Mouse (Mus musculus) cortical plate, adult 2 months (tissue): ENCODE results near the gene Bcl11a. TPM values are rescaled to one million over a fixed set of nuclear protein-coding genes. Genes with fewer than 3 reads are reported as not detected.

ENCODE experiments used
- H3K27ac ChIP-seq: fragments of 200-500 bp; 2 replicates; pipeline ENCODE4 v1.5.1; 2012; ENCODE audit warnings: low read length, control low read depth, inconsistent platforms; ENCODE audit not compliant: insufficient read depth
- H3K4me1 ChIP-seq: fragments of 200-500 bp; 2 replicates; pipeline ENCODE4 v1.6.1; 2011; ENCODE audit warnings: low read length; ENCODE audit not compliant: control insufficient read depth, insufficient read depth
- H3K4me3 ChIP-seq: fragments of 200-500 bp; 2 replicates; pipeline ENCODE4 v1.5.1; 2011; ENCODE audit warnings: mild to moderate bottlenecking, low read length, control low read depth; ENCODE audit not compliant: insufficient read depth
- CTCF ChIP-seq: fragments of 200-500 bp; IDR thresholded peaks from 2 replicates; pipeline ENCODE4 v1.5.1; 2011; ENCODE audit warnings: mild to moderate bottlenecking, control low read depth, low read length; ENCODE audit not compliant: insufficient read depth; ENCODE audit errors: extremely low read depth
- POLR2A ChIP-seq: fragments of 200-500 bp; IDR thresholded peaks from 2 replicates; pipeline ENCODE4 v1.6.1; 2011; ENCODE audit warnings: mild to moderate bottlenecking, low read length, control low read depth; ENCODE audit not compliant: insufficient read depth; ENCODE audit errors: extremely low read depth
- polyA plus RNA-seq: library from polyadenylated mRNA; depleted of rRNA; stranded (reverse); fragments of >200 nt; gene quantifications from 2 replicates; pipeline ENCODE4 v1.2.3, GENCODE M21; 2012; rRNA removed

Gene Bcl11a
- polyA plus RNA-seq, 1 experiment = 62.8 TPM

GRCm38 (mm10) chr11:24202641-24203361 is 124.9 kb downstream of the Bcl11a start:
- no peak for TF ChIP-seq CTCF
- no peak for TF ChIP-seq POLR2A
- H3K4me3 ChIP-seq = no peak overlapping the region
- H3K4me1 ChIP-seq = no peaks in the 10 kb centered on the region
- no peak overlapping the region for H3K27ac ChIP-seq

- TF ChIP-seq POLR2A (no peak), CTCF (no peak)
- H3K4me3 ChIP-seq = no peak overlapping the region
- no peak overlapping the region for H3K27ac ChIP-seq
- no peaks in the 10 kb centered on the region for H3K4me1 ChIP-seq
Measured at GRCm38 (mm10) chr11:24203489-24203888, 125.6 kb downstream of the Bcl11a start.

DNA sequence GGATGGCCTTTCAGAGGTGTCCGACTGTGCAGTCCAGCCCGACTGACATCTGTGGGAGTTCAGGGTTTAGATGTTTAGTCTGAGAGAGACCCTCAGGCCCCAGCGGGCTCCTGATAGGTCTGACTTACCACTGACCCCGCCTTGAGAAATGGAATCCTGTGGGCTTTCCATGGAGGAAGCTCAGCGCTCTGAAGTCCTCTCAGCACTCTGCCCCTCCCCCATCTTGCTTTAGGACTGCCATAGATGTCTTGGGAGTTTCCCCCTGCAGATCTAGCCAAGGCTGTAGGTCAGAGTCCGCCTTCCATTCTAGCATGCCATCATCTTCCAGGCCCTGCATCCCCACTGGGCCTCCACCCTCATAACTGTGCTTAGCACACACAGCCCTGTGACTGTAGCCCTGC is 131.1 kb downstream of the Bcl11a start:
- no peak overlapping the region for H3K4me3 ChIP-seq
- H3K27ac ChIP-seq = no peak overlapping the region
- H3K4me1 ChIP-seq = no peaks in the 10 kb centered on the region
- TF ChIP-seq CTCF (no peak), POLR2A (no peak)

DNA sequence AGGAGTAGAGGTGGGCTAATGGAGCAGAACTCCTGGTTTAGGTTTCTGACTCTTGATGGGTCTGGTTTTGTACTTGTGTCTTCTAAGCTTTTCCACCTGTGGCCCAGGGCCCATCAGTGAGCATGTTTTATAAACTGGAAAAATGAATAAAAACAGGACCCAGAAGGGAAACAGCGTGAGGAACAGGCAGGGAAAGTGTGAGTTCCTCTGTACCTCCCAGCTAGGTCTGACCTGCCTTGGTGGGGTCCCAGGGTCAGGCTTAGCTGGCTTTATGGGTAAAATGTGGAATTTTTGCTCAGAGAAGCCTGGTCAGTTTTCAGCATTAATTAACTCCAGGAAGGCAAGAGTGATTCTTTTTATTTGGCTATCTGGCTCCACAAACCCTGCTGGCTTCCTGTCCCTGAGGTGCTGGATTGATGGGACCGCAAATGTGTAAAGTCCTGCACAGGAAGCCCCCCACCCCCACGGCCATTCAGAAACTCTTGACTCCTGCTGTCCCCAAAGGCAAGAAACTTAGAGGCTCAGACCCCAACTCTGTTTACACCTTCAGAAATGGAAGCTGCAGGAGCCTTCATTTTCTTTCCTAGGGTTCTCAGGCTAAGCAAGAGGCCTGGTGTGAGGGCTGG is 136.8 kb downstream of the Bcl11a start:
- Histone ChIP-seq H3K4me1 (no peaks in the 10 kb centered on the region), H3K4me3 (no peak overlapping the region), H3K27ac (no peak overlapping the region)
- no peak for TF ChIP-seq CTCF
- no peak for TF ChIP-seq POLR2A

- Histone ChIP-seq H3K27ac (no peak overlapping the region), H3K4me3 (no peak overlapping the region), H3K4me1 (no peaks in the 10 kb centered on the region)
- no peak for TF ChIP-seq POLR2A
- no peak for TF ChIP-seq CTCF
Measured at GRCm38 (mm10) chr11:24217741-24218333, 140.0 kb downstream of the Bcl11a start.

DNA sequence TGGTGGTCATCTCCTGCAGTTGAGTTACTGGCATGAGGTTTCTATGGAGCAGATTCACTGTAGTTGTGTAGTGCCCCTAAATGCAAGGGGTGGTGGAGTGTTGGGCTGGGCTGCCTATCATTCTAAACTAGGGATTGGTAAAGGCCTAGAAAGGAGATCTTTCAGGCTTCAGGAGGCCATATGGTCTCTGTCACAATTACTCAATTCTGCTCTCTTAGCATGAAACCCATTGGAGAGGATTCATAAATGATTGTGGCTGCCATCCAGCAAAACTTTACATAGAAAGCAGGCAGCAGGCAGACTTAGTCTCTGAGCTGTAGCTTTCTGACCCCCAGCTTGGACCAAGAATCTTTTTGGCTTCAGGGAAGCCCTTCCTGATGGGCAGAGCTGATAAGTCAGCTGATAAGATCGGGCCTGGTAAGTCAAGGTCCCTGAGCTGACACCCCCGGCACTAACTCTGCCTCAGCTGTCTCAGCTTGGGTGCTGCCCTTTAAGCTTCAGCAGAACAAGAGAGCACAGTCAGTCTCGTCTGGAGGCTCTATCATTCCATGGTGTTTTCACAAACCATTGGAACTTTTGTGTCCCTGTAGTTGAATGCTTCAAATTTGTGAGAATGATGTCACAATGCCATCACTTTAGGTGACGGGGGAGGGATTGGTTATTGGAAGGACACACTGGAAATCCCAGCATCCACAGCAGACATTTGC is 143.9 kb downstream of the Bcl11a start:
- H3K27ac ChIP-seq = no peak overlapping the region

More for the DNA sequence above, 143.9 kb downstream of the Bcl11a start:
- TF ChIP-seq POLR2A (no peak), CTCF (no peak)
- no peak overlapping the region for H3K4me3 ChIP-seq
- H3K4me1 ChIP-seq = no peaks in the 10 kb centered on the region

Other genes with a start within 250 kb of the Bcl11a start
- gene Papolg, start 182.8 kb upstream of the Bcl11a start, polyA plus RNA-seq = 11.6 and 11.9 TPM in 2 replicates
- 1.2 and 1.6 TPM in 2 replicates for gene A830031A19Rik, start 3.0 kb upstream of the Bcl11a start, polyA plus RNA-seq